Mouse (Mus musculus): ENCODE measurements at regions not wholly inside any gene's neighbourhood (a gene's known extent, or its start where the extent isn't known, plus 50 kb on each side); places are given as distances from the start of the nearest gene placed in this dataset.

- Histone ChIP-seq H3ac (ENCODE audit: control insufficient read depth, insufficient read length) (no peak overlapping the region), H3K36me3 (ENCODE audit: control insufficient read depth, insufficient read depth) (no peaks in the 10 kb centered on the region), H3K4me3 (no peak overlapping the region), H3K79me2 (ENCODE audit: control insufficient read depth, insufficient read depth) (no peaks in the 10 kb centered on the region), H3K27me3 (ENCODE audit: control insufficient read depth, insufficient read depth, insufficient read length) (no peaks in the 10 kb centered on the region), H3K4me2 (ENCODE audit: low read depth) (no peak overlapping the region)
- TF ChIP-seq REST (IDR thresholded peaks at IDR 0.05; ENCODE audit: insufficient read depth, insufficient read length) (no peak), POLR2A (IDR thresholded peaks at IDR 0.05; ENCODE audit: insufficient read length, low read depth) (no peak), TCF12 (IDR thresholded peaks at IDR 0.05; ENCODE audit: insufficient read depth, poor library complexity, severe bottlenecking) (no peak), MYOD1 (IDR thresholded peaks at IDR 0.05; ENCODE audit: control insufficient read depth in 1 of 3, insufficient read length in 2 of 3, low read depth in 2 of 3) (no peak), POLR2AphosphoS2 (IDR thresholded peaks at IDR 0.05; ENCODE audit: insufficient read length, low read depth) (no peak), MYOG (IDR thresholded peaks at IDR 0.05; ENCODE audit: control insufficient read depth in 1 of 3, insufficient read depth in 1 of 3, insufficient read length in 2 of 3, low read depth in 2 of 3) (no peak), TCF3 (IDR thresholded peaks at IDR 0.05; ENCODE audit: insufficient read length, low read depth) (no peak), MAX (IDR thresholded peaks at IDR 0.05; ENCODE audit: low read depth) (no peak), E2F4 (IDR thresholded peaks at IDR 0.05; ENCODE audit: insufficient read depth) (no peak), CEBPB (IDR thresholded peaks at IDR 0.05; ENCODE audit: insufficient read depth, poor library complexity, severe bottlenecking) (no peak), USF1 (IDR thresholded peaks at IDR 0.05; ENCODE audit: low read depth) (no peak), SRF (IDR thresholded peaks at IDR 0.05; ENCODE audit: control insufficient read depth, insufficient read length, low read depth) (no peak)
Measured at GRCm38 (mm10) chr13:82073343-82073742, 290.5 kb downstream of the Cetn3 start.

- Histone ChIP-seq H3ac (ENCODE audit: control insufficient read depth, insufficient read length) (no peak overlapping the region), H3K4me3 (no peak overlapping the region), H3K79me2 (ENCODE audit: control insufficient read depth, insufficient read depth) (no peaks in the 10 kb centered on the region), H3K36me3 (ENCODE audit: control insufficient read depth, insufficient read depth) (no peaks in the 10 kb centered on the region), H3K27me3 (ENCODE audit: control insufficient read depth, insufficient read depth, insufficient read length) (no peaks in the 10 kb centered on the region), H3K4me2 (ENCODE audit: low read depth) (no peak overlapping the region)
- TF ChIP-seq POLR2AphosphoS2 (IDR thresholded peaks at IDR 0.05; ENCODE audit: insufficient read length, low read depth), result no peak
- TF ChIP-seq REST (IDR thresholded peaks at IDR 0.05; ENCODE audit: insufficient read depth, insufficient read length), result no peak
- no peak for TF ChIP-seq E2F4 (IDR thresholded peaks at IDR 0.05; ENCODE audit: insufficient read depth)
- no peak for TF ChIP-seq TCF12 (IDR thresholded peaks at IDR 0.05; ENCODE audit: insufficient read depth, poor library complexity, severe bottlenecking)
- no peak for TF ChIP-seq MYOD1 (IDR thresholded peaks at IDR 0.05; ENCODE audit: control insufficient read depth in 1 of 3, insufficient read length in 2 of 3, low read depth in 2 of 3)
- TF ChIP-seq USF1 (IDR thresholded peaks at IDR 0.05; ENCODE audit: low read depth), result no peak
- TF ChIP-seq TCF3 (IDR thresholded peaks at IDR 0.05; ENCODE audit: insufficient read length, low read depth), result no peak
- no peak for TF ChIP-seq MAX (IDR thresholded peaks at IDR 0.05; ENCODE audit: low read depth)
- TF ChIP-seq SRF (IDR thresholded peaks at IDR 0.05; ENCODE audit: control insufficient read depth, insufficient read length, low read depth), result no peak
- no peak for TF ChIP-seq POLR2A (IDR thresholded peaks at IDR 0.05; ENCODE audit: insufficient read length, low read depth)
- TF ChIP-seq MYOG (IDR thresholded peaks at IDR 0.05; ENCODE audit: control insufficient read depth in 1 of 3, insufficient read depth in 1 of 3, insufficient read length in 2 of 3, low read depth in 2 of 3), result no peak
- TF ChIP-seq CEBPB (IDR thresholded peaks at IDR 0.05; ENCODE audit: insufficient read depth, poor library complexity, severe bottlenecking), result no peak
Measured at GRCm38 (mm10) chr13:82081375-82081774, 298.5 kb downstream of the Cetn3 start.

- Histone ChIP-seq H3ac (ENCODE audit: control insufficient read depth, insufficient read length) (no peak overlapping the region), H3K4me2 (ENCODE audit: low read depth) (no peak overlapping the region), H3K79me2 (ENCODE audit: control insufficient read depth, insufficient read depth) (no peaks in the 10 kb centered on the region), H3K4me3 (no peak overlapping the region), H3K36me3 (ENCODE audit: control insufficient read depth, insufficient read depth) (no peaks in the 10 kb centered on the region), H3K27me3 (ENCODE audit: control insufficient read depth, insufficient read depth, insufficient read length) (no peaks in the 10 kb centered on the region)
- no peak for TF ChIP-seq SRF (IDR thresholded peaks at IDR 0.05; ENCODE audit: control insufficient read depth, insufficient read length, low read depth)
- TF ChIP-seq MYOG (IDR thresholded peaks at IDR 0.05; ENCODE audit: control insufficient read depth in 1 of 3, insufficient read depth in 1 of 3, insufficient read length in 2 of 3, low read depth in 2 of 3), result no peak
- no peak for TF ChIP-seq E2F4 (IDR thresholded peaks at IDR 0.05; ENCODE audit: insufficient read depth)
- no peak for TF ChIP-seq TCF12 (IDR thresholded peaks at IDR 0.05; ENCODE audit: insufficient read depth, poor library complexity, severe bottlenecking)
- TF ChIP-seq MAX (IDR thresholded peaks at IDR 0.05; ENCODE audit: low read depth), result no peak
- no peak for TF ChIP-seq USF1 (IDR thresholded peaks at IDR 0.05; ENCODE audit: low read depth)
- TF ChIP-seq REST (IDR thresholded peaks at IDR 0.05; ENCODE audit: insufficient read depth, insufficient read length), result no peak
- no peak for TF ChIP-seq MYOD1 (IDR thresholded peaks at IDR 0.05; ENCODE audit: control insufficient read depth in 1 of 3, insufficient read length in 2 of 3, low read depth in 2 of 3)
- TF ChIP-seq TCF3 (IDR thresholded peaks at IDR 0.05; ENCODE audit: insufficient read length, low read depth), result no peak
- no peak for TF ChIP-seq POLR2A (IDR thresholded peaks at IDR 0.05; ENCODE audit: insufficient read length, low read depth)
- TF ChIP-seq CEBPB (IDR thresholded peaks at IDR 0.05; ENCODE audit: insufficient read depth, poor library complexity, severe bottlenecking), result no peak
- TF ChIP-seq POLR2AphosphoS2 (IDR thresholded peaks at IDR 0.05; ENCODE audit: insufficient read length, low read depth), result no peak
Measured at GRCm38 (mm10) chr13:82087635-82088034, 304.8 kb downstream of the Cetn3 start.

GRCm38 (mm10) chr13:82092186-82092585 is 309.3 kb downstream of the Cetn3 start:
- Histone ChIP-seq H3K36me3 (ENCODE audit: control insufficient read depth, insufficient read depth) (no peaks in the 10 kb centered on the region), H3K4me2 (ENCODE audit: low read depth) (no peak overlapping the region), H3K4me3 (no peak overlapping the region), H3ac (ENCODE audit: control insufficient read depth, insufficient read length) (no peak overlapping the region), H3K27me3 (ENCODE audit: control insufficient read depth, insufficient read depth, insufficient read length) (no peaks in the 10 kb centered on the region), H3K79me2 (ENCODE audit: control insufficient read depth, insufficient read depth) (no peaks in the 10 kb centered on the region)
- TF ChIP-seq MYOG (IDR thresholded peaks at IDR 0.05; ENCODE audit: control insufficient read depth in 1 of 3, insufficient read depth in 1 of 3, insufficient read length in 2 of 3, low read depth in 2 of 3) (no peak), TCF12 (IDR thresholded peaks at IDR 0.05; ENCODE audit: insufficient read depth, poor library complexity, severe bottlenecking) (no peak), POLR2A (IDR thresholded peaks at IDR 0.05; ENCODE audit: insufficient read length, low read depth) (no peak), POLR2AphosphoS2 (IDR thresholded peaks at IDR 0.05; ENCODE audit: insufficient read length, low read depth) (no peak), MYOD1 (IDR thresholded peaks at IDR 0.05; ENCODE audit: control insufficient read depth in 1 of 3, insufficient read length in 2 of 3, low read depth in 2 of 3) (peak in 1 of 3 experiments; percentile 3)

All from myocyte (in vitro differentiated cells).